Mouse (Mus musculus) 3T3-L1 (cell line): ENCODE results near the gene Tcta.
"Not testable (repeated sequence)": the region's sequence is repeated elsewhere in the genome, so short reads cannot be mapped to it uniquely, and the experiment has no call there.

Experiments used
- DNase-seq: peaks from one replicate; pipeline ENCODE4 v3.0.0-alpha.2; 2015; ENCODE audit warnings: low read depth, low spot score

Gene Tcta

DNA sequence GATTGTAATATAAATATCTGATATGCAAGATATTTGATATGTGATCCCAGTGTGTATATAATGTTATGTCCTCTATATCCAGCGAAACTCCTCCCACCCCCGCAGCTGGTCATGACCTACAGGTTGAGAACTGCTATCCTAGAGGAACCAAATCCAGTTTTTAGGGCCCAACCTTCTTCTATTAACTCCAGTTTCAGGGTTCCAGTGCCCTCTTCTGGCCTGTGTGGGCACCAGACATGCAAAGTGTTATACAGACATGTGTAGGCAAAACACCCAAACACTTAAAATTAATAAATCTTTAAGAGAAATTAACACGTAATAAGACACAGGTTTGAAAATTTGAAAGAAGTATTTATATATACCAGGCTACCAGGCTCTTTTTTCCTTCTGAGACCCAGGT, 11.6 kb upstream of the Tcta start:
- peak; percentile 36 for DNase-seq

DNA sequence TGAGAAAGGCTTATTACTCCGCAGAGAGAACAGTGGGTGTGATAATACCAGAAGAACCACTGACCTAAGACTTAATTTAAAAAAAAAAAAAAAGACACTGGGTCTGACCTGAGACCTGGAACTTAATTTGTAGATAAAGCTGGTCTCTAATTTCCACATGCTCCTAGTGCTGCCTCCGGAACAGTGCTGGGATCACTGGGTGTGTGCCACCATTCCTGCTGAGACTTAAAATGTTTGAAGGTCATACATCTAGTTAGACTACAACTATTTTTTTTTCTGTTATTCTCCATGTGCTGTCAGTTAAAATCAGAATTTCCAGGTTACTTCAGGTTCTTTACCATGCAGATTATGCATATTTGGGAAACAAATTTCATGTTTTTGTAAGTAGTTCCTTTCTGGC, 2.2 kb upstream of the Tcta start:
- DNase-seq = no peak

DNA sequence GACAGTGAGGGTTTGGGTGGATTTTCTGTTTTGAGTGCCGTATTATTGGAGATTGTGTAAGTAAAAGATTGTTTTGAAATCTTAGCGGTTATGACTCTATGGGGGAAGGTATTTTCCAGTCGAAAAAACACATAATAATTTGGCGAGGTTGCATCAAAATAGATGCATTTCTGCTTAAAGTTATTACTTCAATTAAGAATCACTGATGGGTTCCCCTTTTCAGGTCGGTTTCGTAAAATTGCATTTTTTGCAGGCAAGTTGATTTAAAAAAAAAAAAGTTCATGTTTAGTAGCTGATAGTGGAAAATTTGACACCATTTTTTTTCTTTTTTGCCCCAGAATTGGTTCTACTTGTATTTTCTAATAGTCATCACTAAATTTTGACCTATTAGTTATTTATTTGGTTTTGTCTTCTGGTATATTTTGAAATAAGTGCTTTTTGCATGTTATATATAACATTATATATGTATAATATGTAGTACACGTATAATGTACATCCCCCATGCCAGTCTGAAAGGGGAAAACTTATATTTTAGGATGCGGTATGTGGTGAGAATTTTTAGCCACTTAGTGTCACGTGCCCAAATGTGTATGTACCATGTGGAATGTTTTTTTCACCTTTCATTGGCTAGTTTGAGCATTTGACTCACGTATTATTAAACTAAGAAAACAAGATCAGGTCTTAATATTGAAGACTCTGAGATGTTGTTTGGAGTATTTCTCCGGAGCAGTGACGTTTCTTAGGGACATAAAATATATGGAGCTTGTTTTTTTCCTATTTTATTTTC, 1.3 kb upstream of the Tcta start:
- peak; percentile 39 for DNase-seq

DNA sequence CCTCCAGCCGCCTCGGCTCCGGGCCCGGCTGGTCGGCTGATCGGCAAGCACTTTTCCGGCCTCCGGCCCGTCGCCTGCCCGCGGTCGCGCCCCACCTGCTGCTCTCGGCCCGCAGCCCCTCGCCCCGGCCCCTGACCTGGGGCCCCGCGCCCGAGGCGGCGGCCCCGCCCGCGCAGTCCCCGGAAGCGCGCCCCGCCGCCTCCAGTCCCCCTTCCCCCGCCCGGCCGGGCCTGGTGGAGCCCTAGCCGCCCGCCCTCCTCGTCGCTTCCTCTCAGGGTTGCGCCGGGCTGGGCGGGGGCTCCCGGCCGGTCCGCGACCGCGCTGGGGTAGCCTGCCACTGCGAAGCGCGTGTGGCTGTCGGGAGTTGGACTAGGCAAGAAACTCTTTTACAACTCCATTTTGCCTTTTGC, 616 bp upstream of the Tcta start:
- peak; percentile 60 for DNase-seq

DNA sequence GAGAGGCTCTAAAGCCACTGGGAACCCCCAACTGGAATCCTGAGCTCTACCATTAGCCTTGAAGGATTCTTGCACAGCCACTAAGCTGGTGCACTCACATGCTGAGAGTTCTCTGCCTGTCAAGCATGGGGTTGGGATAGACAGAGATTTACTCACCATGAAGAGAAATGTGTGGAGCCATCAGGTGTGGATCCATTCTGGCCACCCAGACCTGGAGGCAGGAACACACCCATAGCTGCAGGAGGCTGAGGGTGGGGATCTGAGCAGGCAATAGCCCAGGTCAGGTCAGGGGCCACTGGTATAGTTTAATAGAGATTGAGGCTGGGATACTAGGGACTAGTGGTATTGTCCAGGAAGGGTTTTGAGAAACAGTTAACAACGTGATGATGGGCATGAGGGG, 790 bp downstream of the Tcta start:
- no peak for DNase-seq

DNA sequence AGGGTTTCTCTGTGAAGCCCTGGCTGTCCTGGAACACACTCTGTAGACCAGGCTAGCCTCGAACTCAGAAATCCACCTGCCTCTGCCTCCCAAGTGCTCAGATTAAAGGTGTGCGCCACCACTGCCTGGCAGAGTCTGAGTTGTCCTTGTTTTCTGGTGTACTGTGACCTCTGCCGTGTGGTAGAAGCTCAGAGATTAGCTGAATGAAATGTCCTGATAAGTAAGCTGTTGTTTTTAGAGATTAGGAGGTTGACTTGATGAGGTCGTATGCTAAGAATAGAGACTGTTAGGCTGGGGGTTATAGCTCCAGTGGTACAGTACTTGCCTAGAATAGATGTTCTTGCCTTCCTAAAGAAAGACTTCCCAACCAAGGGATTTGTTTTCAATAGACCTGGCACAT, 1.2 kb downstream of the Tcta start:
- DNase-seq = no peak

DNA sequence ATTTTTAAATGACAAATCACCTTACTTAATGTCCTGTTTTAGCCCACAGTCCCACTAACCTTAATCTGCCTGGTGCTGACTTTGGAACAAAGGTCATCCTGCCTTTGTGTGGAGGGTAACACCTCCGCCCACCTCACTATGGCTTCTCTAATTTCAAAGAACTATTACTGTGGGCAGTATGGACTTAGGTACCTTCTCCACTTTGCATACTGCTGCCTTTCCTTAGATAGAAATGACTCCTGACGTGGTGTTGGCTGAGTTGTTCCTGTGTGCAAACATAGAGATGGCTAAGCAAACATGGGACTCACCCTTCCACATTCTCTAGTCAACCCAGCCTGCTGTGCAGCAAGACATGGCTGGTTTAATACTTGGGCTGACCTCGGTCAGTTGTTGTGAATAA, 4.1 kb downstream of the Tcta start:
- DNase-seq = no peak

DNA sequence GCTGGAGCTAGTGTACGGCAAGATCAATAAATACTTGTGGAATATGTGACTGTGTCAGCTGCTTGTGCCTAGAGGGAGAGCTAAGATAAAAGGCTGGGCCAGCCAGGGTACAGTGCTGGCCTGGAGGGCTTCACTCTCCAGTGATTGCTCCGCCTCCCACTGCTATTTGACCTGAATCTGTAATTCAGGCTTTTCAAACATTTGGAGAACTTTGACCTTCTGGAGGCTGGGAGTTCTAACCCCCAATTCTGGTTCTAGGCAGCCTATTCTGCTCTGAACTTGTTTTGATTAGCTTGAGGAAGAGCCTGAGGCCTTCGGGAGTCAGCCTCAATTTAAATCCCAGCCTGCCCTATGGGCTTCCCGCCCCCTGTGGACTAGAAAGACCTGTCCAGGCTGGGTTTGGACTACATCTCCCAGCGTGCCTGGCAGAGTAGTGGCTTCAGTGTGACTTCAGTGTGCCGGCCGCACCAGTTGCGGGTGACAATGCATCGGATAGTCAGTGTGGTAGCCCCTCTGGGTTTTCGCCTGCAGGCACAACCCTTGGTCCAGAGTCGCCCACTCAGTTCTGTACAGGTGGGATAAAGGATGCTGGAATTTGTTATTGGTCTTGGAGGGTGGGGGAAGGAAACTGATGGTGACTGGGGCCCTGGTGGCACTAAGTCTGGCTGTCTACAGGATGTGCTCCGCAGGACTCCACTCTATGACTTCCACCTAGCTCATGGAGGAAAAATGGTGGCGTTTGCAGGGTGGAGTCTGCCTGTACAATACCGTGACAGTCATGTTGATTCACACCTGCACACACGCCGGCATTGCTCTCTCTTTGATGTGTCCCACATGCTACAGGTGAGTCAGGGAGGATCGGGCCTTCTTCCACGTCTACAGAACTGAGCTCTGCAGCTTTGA, 9.3 kb downstream of the Tcta start, which contains the start of gene Amt:
Gene Amt, plus strand, starts transcription at position 401 of the 903 bp plus-strand sequence.
- DNase-seq = no peak

DNA sequence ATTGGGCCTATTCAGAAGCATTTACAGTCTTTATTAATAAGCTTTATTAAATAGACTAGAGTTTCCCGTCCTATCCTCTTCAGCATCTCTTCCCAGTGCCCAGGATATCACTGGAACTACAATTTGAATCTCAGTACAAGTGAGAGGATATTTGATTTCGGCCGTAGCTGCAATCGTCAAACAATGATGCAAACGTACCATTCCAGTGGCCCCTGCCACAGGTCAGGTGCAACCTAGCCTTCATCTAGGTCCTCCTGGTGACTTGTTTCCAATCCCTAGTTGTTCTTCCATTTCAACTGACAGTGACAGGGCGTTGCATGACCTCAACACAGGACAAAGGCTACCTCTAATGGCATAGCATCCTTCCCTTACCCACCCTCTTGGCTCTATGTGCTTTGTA, 15.2 kb downstream of the Tcta start:
- no peak for DNase-seq

DNA sequence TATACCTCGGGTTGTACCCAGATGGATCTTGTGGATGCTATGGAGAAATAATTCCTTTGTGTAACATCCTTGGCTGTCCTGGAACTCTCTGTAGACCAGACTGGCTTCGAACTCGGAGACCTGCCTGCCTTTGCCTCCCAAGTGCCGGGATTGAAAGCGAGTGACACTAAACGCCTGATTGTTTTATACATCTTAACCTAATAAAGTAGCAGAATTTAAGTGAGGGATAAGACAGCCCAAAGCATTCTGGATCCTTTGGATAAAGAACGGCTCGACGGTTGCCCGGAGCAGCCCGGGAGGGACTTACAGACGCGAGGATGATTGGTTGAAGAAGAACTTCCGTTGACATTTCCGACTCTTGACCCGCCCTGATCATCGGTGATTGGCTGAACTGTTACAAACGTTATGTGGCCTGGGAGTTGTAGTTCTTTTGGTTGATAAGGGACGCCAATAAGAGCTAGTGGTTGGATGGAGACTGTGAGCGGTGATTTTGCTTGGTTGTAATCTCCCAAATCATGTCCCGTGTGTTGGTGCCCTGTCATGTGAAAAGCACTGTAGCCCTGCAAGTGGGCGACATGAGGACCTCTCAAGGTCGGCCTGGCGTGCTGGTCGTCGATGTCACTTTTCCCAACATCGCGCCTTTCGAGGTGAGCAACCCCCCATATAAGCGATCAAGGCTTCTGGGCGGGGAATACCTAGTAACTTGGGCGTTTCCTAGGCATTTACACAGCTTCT, 15.8 kb downstream of the Tcta start, which contains the start of gene Nicn1:
Gene Nicn1, plus strand, starts transcription at position 414 of the 735 bp plus-strand sequence.
- peak; percentile 99 for DNase-seq

DNA sequence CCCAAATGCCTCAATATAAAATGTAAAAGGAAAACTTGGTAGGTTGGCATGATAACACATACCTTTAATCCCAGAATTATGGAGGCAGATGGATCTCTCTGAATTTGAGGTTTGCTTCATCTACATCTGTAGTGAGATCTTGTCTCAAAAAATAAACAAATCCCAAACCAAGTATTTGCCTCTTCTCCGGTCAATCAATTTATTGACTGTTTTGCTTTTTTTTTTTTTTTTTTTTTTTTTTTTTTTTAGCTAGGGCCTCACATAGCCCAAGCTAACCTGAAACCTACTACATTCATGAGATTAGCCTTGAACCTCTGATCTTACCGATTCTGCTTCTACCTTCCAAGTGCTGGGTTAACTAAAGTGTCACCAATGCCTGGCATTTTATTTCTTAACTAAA, 16.6 kb downstream of the Tcta start:
- no peak for DNase-seq

DNA sequence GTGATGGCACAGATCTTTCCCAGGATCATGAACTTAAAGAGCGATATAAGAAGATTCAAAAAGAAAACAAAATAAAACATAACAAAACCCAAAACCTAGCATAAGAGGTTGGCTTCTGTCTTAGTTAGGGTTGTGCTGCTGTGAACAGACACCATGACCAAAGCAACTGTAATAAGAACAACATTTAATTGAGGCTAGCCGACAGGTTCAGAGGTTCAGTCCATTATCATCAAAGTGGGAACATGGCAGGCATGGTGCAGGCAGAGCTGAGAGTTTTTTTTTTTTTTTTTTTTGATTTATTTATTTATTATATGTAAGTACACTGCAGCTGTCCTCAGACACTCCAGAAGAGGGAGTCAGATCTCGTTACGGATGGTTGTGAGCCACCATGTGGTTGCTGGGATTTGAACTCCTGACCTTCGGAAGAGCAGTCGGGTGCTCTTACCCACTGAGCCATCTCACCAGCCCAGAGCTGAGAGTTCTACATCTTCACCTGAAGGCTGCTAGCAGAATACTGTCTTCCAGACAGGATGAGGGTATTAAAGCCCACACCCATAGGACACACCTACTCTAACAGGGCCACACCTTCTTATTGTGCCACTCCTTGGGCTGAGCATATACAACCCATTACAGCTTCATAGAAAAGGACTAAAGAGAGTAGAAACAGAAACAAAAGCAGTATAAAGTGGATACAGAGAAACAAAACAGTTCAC, 18.3 kb downstream of the Tcta start:
- DNase-seq = not testable (repeated sequence)

DNA sequence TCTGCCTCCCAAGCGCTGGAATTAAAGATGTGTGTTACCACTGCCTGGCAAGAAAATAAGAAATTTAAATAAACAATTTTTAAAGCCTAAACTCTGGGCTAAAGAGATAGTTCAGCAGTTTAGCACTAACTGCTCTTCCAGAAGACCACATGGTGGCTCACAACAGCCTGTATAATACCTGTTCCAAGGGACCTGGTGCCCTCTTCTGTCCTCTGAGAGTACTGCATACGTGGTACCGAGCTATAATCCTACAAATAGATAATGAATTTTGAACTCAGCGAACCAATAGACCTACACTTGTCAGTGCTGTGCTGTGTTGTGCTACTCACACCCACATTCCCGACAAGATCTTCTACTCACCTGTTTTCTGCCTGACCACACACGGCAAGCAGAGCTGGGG, 21.6 kb downstream of the Tcta start:
- peak; percentile 92 for DNase-seq

DNA sequence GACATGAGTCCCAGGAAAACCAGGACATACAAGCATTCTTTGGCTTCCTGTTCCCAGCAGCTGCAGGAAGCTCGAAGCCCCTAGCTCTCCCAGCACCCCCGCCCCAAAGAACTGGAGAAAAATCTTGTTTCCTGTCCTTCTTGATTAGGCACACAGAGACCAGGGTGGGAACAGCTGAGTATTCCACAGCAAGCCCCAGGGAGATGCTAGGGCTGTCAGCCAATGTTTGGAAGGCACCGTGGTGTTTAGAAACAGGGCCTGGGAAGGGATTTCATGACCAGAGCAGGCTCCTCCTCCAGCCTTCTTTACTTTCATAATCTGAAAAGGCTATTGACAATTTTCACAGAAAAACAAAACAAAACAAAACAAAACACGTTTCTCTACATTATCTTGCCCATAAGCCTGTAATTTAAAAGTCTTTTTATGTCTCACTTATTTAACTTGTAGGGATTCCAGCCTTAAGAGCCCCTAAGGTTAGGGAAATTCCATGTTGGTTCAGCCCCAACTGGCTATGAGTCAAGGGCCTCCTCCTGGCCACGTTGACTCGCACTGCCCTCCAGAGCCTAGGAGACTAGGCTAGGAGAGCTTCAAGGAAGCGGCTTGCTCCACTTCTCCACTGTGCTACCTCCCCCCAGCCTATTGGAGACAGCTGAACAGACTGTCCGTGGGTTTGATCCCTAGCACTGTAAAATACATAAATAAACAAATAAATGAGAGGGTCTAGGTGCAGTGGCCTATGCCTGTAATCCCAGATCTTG, 25.7 kb downstream of the Tcta start:
- peak; percentile 91 for DNase-seq

DNA sequence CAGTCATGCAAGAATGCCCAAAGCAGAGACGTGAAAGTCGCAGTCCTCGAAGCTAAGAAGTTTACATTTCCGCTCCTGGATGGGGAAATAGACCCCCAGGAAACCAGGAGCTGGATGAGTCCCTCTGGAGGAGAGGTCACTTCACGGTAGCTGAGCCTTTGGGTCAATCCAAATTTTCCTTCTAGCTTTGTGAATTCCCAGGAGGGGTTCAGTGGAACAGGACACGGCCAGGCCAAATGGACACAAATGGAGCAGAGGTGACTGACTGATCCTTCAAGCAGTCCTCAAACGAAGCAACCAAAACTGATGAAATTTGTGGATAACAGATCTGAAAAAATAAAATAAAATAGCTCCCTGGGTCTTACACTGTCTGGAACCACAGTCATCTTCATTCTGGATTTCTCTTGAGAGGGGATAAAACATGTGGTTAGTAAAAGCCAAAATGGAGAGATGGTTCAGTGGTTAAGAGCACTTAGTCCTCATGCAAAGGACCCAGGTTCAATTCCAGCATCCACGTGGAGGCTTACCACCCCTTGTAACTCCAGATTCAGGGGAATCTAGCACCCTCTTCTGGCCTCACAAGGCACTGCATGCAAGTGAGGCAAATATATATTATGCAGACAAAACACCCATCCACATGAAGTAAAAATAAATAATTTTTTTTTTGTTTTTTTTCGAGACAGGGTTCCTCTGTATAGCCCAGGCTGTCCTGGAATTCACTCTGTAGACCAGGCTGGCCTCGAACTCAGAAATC, 27.1 kb downstream of the Tcta start:
- peak; percentile 59 for DNase-seq

DNA sequence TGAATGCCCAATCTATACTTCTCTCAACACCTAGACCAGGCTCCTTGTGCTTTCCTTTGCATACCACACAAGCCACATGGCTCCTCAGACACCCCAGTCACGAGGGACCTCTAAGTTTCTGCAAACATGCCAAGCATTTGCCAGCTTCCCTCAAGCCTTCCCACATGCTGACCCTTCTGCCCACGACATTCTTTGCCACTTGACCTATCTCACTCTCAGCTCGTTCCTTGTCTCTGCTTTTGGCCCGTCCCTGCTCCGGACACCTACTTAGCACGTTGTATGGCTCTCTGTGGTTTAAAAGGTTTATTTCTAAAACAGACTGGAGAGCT, 30.7 kb downstream of the Tcta start:
- peak; percentile 36 for DNase-seq

DNA sequence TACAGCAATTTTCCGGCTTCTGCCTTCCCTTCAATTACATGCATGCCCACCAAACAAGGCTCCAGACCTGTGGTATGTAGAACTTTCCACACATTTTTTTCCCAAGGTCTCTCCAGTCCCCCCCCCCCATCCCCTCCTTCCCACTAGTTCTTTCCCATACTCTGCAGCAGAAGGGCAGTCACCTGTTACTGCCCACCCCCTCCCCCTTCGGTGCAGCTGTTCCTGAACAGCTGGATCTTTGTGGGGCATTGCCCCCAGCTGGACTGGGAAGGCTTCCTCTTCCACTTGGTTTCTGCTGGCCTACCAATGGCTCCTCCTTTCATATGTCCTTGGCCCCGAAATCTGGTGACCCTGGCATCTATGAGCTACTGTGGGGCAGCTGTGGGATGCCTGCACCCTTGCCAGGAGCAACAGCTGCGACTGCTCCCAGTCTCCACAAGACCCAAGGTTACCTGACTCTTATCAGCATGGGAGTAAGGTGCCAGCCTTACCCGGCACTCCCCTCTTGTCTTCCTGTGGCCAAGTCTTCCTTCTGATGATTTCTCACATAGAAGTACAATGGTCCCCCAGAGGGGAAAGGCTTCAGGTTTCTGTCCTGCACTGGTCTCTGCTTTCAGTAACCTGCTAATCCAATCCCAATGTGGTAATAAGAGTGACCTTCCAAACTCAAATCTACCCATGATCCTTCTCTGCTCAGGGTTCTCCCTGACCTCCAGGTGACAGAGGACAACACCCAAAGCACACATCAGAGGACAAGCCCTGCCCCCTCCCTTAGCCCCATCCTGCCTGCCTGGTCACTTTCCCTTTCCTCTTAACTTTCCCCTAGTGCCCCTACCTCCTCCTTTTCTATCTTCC, 31.3 kb downstream of the Tcta start:
- no peak for DNase-seq

DNA sequence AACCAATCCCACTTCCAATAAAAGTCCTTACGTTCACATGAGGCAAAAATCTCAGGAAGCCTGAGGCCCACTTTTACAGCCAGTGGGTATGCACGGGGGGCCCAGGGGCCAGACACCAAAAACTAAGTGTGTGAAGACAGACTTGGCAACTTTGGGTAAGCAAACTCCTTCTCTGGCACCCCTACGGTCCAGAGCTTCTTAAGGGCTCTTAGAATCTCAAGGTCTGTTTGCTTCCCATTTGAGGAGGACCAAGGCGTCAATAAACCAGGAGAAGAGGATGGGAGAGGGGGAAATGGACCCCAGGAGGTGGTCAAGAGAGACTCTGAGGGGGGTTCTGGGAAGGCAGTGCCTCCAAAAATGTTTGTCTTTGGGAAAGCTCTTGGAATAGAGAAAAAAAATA, 32.5 kb downstream of the Tcta start:
- DNase-seq = no peak

DNA sequence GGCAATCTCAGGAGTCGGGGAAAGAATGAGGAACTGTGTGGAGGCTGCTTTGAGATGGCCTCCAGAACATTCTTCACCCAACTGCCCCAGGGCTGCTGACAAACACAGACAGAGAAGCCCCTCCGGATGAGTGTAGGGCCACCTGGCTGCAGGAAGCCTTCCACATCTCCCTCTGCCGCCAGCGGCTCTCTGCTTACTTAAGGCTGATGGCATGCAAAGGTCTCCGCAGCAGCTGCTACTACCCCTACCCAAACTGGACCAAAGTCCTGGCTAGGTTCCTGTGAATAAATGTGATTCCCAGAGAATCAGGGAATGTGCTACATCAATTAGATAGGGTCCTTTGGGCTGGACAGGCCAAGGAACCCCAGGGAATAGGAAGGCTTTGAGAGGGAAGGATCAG, 33.3 kb downstream of the Tcta start:
- no peak for DNase-seq
